Mouse (Mus musculus): Measurements from ENCODE around the gene Mkrn2.
A peak's percentile ranks its signal among the peaks of the same experiment; 100 is the strongest.

Mkrn2 gene

DNA sequence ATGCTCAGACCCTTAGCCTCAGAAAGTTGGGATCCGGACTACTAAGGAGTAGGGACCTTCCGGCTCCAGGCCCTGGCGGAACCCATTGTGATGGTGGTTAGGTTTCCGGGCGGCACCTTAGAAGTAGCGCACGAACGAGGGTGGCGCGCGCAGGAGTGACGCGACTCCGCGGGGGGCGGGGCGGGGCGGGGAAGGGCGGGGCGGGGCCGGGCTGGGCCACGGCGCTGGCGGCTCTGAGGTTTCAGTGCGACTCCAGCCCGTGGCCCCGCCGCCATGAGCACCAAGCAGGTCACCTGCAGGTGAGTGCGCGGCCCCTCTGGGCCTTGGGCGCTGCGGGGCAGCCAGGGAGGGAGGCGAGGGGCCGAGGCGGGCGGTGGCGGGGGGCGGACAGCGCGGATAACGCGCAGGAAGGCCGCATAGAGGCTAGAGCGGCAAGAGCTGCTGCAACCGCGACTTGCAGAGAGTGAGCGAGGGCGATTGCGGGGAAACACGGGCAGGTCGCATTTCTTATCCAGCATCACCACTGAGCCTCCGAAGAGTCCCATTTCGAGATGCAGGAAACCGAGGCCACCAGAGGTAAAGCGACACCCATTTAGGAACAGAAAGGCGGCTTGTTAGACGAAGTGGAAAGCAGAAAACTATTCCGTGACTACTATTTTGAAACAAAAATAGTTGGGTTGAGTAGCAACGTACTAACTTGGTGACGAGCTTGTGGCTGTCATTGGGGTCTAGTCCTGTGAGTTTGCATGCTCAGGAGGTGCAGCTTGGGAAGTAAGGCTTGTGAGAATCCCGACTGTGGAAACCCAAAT, at the start of gene Mkrn2:
TSS of gene Mkrn2 (plus strand) at position 188 of the 809 bp plus-strand sequence.
- DNase-seq, result peak; percentile 88

DNA sequence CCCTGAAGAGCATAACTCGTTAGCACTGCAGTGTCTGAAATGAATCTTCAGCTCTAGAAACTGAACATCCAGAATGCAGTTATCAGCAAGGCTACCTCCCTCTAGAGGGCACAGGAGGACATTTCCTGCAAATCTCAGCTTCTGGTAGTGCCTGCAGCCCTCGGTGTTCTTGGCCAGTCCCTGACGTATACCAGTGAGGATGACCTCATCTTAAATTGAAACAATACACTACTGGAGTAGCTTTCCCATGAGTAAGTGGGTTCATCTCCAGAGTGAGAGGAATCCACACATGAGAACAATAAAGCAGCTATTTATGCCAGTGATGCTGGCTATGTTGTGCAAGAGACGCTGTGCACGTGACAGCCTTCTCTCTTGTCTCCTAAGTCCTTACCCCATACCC, 46.2 kb upstream of the Mkrn2 start:
- DNase-seq, result no peak

DNA sequence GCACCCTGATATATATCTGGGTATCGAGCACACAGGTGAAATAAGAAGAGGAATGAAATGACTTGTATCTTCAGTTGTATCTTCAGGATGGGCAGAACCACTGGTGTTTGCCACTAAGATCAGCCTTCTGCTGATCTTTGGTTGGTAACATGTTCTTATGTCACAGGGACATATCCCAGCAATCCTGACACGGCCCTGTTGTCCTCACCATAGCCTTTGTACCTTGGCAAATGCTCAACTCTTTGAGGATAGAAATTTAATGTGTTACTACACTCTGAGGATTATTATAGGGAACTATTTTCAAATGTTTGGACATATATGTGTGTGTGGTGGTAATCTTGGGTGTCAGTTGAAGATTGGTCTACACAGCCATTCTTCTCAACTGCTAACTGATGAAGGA, 43.5 kb upstream of the Mkrn2 start:
- DNase-seq, result no peak

DNA sequence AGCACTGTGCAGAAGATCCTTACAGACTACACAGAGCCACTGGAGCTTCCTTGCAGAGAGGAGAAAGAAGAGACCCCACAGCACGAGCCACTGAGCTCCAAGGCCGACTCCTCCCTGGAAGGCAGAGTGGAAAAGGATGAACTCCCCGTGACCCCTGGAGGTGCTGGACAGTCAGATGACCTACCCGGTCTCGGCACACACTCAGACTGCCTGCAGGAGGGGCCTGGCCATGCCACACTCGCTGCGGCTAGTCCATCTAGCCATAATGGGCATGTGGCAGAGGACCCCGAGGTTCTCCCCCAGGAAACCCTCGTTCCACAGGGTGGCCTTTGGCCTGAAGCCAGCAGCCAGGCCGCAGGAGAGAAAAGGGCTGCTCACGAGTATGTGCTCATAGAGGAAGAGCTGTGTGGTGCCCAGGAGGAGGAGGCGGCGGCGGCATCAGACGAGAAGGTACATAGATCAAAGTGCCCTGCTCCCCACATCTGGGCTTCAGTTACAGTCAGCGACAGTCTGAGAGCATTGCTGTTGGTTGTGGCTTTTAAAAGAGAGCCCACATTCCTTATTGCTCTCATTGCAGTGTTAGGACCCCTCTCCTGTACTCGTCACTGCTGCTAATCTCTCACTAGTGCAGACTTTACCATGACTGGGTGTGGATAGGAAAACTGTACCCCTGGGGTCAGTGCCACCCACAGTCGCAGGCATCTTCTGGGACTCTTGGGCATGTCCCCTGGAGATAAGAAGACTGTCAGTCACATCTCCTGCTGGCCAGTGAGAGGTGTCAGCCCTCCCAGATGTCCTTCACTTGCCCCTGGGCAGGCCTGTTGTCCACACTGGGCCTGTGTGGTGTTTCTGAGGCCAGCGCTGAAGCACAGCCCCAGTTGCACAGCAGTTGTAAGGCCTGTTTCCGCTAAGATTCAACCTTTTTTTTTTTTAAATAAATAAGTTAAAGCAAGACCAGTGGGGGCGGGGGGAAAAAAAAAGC, 41.8 kb upstream of the Mkrn2 start:
- DNase-seq, result peak; percentile 77

DNA sequence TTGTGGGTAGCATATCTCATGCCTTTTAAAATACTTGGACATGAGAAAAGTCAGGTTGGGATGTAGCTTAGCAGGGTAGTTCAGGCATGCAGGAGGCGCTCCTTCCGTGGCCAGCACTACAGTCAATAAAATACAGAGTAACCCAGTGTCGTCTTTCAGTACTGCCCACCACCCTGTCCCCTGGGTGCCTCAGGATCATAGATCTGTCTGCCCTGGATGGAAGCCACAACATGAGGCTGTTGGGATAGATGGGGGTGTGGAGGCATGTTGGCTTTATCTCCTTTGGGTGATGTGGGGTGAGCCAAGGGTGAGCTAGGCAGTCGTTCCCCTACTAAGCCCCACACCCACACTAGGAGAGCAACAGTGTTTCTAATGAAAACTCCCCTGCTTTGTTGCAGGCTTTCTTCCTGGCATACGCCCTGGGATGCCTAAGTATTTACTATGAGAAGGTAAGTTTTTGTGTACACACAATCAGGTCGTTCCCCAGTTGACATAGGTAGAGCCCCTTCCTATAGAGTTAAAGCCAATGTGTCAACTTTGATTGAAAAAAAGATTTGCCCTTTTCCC, 36.1 kb upstream of the Mkrn2 start:
- DNase-seq, result no peak

DNA sequence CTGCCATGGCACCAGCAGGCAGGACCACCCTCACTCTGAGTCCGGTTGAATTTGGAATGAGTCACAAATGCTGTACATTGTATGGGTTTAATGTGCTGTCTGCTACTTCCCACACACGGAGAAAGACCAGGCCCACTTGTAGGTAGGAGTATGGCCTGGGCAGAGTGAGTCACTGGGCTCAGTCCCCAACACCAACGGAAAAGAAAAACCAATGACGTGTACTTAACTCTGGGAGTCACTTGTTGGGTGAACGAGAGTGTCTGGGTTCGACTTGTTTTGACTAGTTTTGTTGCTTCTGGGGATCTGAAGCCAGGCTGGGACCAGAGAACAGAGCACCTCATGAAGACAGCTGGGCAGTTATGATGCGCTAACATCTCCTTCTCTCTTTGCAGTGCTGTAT, 27.5 kb upstream of the Mkrn2 start:
- DNase-seq, result no peak

DNA sequence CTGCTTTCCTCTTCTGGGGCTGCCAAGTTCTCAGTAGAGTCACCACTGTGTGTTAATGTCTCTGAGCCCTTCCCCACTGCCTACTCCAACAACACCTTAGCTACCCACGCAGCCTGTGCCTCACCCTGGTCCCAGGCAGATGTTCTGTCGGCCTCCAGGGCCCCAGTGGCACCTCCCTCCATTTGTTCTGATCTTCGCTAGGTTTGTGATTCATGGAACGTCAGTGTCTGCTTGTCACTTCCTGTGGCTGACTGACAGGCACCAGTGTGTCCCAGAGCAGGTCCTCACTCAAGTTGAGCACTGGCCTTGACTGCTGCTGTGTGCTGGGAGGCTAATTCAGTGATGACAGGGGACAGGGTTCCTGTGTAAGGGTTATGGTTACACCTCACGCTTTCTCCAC, 24.3 kb upstream of the Mkrn2 start:
- no peak for DNase-seq

DNA sequence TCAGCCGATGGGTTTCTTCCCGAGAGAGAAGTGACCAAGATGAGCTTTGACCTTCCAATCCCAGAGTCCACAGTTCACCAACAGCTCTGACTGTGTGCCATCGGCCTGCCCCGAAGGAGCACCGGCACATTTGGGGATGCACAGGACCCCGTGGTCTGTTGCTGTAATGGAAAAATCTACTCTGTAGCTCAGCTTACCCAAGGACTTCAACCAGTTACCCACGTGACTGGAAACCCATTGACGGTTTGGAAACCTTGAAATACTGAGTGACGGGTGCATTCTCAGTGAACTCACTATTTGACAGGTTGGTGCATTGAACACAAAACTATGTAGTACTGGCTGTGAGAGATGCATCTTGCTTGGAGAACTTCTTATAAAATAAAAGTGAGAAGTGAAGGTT, 23.8 kb upstream of the Mkrn2 start:
- DNase-seq, result no peak

DNA sequence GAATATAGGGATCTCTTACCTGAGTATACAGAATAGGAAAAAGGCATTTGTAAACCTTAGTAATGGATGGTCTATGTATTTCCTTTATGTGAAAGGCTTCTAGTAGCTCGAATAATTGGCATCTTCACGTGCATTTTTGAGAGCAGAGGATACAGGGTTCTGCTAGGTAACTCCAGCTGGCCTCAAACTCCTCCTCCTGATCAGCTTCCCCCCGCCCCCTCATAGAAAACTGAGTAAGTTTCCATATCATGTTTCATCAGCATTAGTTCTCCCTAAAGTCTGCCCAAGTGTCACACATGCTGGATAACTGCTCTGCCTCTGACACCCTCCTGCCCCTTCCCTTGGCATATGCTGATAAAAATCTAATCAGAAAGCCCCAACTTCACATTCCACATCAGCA, 20.9 kb upstream of the Mkrn2 start:
- DNase-seq, result no peak

DNA sequence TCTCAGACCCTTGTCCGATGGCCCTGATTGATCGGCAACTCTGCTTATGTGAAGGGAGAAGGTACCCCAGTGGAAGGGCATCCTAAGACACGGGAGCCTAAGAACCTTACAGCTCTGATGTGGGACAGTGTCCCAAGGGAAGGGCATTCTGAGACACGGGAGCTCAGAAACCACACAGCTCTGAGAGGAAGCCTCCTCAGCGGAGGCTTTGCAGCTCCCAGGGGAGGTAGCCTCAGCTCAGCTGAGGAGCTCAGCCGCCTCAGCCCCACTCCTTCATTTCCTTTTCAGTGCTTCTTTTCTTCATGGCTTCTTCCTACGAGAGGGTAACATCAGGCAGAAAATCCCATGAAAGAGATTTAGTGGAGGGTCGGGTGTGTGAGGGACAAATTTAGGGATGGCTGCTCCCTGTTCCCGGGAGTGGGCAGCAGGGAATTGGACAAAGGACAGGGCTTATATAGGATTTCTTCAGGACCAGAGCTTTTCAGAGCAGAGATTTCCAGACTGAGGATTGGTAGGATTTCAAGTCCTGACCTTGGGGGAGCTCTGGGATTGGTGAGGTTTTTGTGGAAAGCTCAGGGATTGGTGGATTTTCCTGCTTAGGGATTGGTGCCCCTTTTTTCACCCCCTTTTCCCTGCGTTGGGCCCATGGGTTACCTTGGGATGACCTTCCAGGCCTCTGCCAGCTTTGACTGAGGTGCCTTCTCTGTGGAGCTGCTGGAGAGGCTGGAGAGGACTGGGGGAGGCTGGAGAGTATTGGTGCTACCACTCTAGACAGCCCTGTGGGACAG, 19.2 kb upstream of the Mkrn2 start:
- DNase-seq, result no peak

DNA sequence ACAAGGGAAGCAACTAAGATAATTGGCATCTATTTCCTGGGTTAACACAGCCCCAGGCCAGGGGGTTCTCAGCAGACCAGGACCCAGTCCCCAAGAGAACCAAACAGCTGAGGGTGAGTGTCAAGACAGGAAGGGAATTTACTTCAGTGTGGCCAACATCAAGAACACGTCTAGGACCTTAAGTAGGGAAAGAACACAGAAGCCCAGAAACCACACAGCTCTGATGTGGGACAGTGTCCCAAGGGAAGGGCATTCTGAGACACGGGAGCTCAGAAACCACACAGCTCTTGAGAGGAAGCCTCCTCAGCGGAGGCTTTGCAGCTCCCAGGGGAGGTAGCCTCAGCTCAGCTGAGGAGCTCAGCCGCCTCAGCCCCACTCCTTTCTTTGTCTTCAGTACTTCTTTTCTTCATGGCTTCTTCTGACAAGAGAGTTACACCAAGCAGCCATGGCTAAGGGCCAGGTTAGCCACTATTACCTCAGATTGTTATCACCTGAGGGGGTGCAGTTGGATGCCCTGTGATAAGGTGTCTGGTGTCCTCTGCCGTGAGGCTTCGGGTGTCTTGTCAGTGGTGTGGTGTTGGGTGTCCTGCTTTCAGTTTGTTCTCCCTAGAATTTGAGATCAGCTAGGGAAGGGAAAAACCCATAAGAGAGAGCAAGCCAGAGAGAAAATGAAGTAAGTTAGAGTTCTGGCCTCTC, 18.1 kb upstream of the Mkrn2 start:
- no peak for DNase-seq

DNA sequence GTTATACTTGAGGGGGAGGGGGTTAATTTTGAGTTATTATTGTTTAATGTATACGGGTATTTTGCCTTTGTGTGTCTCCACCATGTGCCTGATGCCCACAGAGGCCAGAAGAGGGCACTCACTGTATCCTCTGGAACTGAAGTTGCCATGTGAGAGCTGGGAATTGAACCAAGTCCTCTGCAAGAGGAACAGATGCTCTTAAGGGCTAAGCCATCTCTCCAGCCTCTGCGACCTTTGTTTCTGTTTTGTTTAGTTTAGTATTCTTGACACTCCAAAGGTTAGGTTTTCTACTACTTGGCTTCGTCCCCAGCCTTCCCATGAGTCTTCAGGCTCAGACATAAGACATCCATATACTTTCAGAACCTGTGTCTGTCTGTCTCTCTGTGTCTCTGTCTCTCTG, 17.5 kb upstream of the Mkrn2 start:
- DNase-seq, result no peak

DNA sequence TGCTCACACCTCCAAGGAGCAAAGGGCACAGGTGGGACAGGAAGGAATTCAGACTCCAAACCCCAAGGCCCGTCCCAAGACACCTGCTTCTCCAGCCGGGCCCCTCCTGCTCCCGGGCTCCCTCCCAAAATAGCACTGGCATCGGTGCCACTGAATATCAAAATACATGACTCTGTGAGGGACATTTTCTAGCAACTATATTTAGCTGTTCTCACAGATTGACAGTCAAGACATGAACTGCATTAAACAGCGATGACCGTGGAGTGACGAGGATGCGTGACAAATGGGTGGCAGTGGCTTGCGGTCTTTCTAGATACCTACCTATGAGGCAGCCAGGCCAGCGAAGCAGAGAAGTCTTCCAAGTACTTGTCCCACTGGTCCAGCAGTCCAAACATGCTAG, 15.4 kb upstream of the Mkrn2 start:
- DNase-seq, result no peak

DNA sequence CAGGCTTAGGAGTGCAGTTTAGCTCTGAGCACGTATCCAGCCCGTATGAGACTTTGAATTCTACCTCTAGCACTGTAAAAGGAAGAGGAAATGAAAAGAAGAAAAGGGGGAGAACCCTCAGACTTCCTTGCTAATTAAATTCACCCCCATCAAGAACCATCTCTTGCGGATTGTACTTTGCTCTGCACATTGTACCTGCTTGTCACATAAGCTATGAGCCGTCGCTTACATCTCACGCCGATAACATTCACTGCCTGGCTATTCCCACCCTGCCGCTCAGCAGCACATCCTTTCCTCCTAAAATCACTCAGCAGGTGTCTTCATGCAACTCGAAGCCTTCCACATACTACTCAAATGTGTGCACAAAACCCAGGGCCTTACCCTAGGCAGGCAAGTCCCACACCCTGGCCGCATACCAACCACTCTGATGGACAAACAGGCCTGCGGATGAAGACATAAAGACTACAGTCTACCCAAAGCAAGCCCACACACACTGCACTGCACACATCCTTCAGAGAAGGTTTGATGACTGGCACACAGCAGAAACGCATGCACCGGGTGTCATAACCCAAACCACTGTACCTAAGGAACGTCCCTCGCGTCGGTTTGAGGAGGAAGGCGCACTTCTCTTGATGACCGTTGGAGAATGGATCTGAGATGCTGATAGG, 9.9 kb upstream of the Mkrn2 start:
- DNase-seq, result no peak

DNA sequence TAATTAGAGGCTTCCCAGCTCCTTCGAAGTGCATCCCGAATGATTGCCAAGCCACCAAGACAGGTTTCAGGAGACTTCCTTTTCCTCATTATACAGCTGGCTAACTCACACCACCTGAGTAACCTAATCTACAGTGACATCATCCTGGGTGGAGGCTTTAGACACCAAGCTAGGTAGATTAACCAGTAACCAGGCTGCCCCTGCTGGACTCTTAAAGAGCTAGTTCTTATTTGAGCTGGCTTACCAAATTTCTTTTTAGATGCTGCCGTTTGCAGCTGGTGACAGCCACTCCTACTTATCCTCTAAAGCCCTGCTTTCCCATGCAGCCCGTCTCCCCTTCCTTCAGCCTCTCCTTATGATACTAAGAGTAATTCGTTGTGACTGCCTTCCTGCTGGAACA, 9.2 kb upstream of the Mkrn2 start, which contains the start of gene Mkrn2os:
TSS of gene Mkrn2os (minus strand) at position 119 of the 400 bp plus-strand sequence.
- DNase-seq, result no peak

DNA sequence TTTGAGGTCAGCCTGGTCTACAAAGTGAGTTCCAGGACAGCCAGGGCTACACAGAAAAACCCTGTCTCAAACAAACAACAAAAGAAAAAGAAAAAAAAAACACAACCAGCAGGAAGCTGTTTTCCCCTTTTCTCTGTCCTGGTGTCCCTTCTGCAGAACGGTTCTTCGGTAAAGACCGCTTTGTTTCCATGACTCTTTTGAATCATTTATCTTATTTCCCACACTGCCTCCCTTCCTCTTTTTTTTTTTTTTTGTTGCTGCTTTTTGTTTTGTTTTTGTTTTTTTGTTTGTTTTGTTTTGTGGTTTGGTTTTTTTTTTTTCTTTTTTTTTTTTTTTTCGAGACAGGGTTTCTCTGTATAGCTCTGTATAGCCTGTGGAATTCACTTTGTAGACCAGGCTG, 8.4 kb upstream of the Mkrn2 start:
- no peak for DNase-seq

DNA sequence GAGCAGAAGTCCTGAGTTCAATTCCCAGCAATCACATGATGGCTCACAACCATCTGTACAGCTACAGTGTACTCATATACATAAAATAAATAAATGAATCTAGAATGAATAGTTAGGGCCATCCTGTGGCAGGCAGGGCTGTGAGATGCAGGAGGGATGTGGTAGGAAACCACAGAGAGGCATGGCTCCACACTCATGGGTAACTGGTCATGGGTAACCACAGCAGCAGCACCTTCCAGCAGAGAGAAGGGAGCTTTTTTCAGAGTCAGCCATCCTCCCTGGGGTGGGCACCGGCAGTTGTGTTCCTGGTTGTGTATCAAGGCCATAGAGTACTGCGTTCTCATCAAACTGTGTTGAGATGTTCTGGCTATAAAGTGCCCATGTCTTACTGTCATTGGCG, 7.2 kb upstream of the Mkrn2 start:
- peak; percentile 39 for DNase-seq

DNA sequence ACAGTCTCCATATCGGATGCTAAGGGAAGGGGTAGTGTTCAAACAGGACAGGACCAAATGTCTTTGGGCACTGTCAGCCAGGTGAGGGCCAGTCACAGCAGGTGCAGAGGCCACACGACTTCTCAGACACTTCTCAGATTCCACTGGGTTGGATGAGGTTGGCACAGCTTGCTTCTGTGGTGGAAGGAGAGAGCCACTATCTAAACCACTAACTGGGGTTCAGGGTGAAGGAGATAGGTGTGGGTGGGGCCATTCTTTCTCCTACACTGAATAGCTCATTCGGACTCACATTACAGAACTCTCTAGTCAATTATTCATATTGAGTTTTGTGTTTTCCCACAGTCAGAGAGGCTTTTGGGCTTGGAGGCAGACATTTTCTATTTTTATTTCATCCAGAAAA, 6.0 kb upstream of the Mkrn2 start:
- no peak for DNase-seq

DNA sequence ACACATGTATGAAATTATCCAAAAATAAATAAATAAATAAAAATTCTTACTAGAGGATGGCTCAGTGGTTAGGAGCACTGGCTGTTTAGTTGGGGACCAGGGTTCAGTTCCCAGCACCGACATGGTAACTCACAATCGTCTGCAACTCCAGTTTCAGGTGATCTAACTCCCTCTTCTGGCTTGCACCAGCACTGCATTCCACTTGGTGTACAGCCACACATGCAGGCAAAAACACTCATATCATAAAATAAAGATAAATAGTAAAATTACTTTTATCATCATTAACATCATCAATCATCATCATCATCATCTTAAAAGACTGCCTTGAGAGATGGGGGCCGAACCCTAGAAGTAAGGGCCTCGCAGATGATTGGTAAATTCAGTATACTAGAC, 384 bp upstream of the Mkrn2 start:
- DNase-seq, result peak; percentile 50

DNA sequence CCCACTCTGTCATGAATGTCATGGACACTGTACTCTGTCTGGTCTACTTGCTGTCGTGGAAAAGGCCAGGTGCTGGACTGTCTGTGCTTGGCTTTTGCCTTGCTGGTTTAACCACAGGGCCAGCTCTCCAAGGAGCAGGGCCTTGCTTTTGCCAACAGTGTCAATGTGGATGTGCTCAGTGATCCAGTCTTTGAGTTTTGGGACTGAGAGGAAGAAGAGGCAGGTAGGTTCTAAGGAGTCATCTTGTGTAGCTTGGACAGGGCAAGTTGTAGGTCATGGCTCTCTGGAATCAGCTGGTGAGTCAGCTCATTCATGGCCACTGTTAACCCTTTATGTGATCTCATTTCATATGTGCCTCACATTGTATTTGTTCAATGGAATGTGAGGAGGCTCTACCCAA, 4.8 kb downstream of the Mkrn2 start:
- no peak for DNase-seq

DNA sequence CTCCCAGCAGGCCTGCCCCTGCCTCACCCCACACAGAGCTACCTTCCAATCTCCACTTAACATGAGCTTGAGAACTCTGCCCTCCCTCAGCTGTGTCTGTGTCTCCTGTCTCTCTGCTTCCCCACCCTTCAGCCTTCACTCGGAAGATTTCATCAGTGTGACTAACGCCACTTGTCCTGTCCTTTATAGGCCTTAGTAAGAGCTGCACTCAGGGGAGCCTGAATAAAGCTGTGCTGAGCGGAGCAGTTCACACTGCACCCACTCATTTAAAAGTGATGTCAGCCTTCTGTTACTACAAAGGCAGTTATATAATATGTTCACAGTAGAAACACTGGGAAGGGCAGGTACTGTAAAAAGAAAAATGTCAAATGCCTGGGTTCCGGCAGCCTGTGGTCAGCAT, 5.7 kb downstream of the Mkrn2 start:
- DNase-seq, result no peak

DNA sequence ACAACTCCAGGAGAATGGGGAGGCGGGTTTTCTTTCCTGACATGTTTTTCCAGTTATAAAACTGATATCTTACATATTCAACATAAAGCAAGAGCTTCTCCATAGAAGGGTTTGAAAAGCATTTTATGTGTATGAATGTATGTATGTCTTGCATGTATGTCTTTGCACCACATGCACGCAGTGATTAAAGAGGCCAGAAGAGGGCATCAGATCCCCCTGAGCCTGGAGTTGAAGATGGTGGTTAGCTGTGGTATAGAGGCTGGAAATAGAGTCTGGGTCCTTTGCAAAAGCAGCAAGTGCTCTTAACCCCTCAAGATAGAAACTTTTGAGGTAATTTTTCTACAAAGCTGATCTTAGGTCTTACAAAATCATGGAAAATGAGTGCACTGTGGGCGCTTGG, 7.4 kb downstream of the Mkrn2 start:
- DNase-seq, result peak; percentile 62
